Comparison of ENCODE assay signal across 27 mouse cellular contexts in genomic region chr8:76748471-76748870, GRCm38 (mm10).
A peak's percentile ranks its signal among the peaks of the same experiment; 100 is the strongest.
DNase-seq lines count a peak whose midpoint lies in the region; TF ChIP-seq lines count a peak whose summit lies in the region.
"Had no signal": no experiment of that assay in that cellular context is flagged by ENCODE, and none has a peak within 500 bp of the region (broad histone marks: within the 10 kb centered on the region; RNA-seq: fewer than 3 reads in every experiment).

No protein-coding gene starts in this region.

- no peak overlapping the region for H3K4me3 ChIP-seq in heart, adult 2 months
- H3K4me3 ChIP-seq: embryonic facial prominence, embryonic 15.5 days; gastrocnemius, adult 2 months; heart, embryonic 10.5 days; heart, embryonic 13.5 days; hindbrain, embryonic 12.5 days; intestine, embryonic 15.5 days had no signal

- no peaks in the 10 kb centered on the region for H3K36me3 ChIP-seq in heart, adult 2 months (ENCODE audit: control insufficient read depth, insufficient read depth, low read length)
- H3K36me3 ChIP-seq: embryonic facial prominence, embryonic 15.5 days; G1E; heart, embryonic 10.5 days; heart, embryonic 13.5 days; hindbrain, embryonic 12.5 days; intestine, embryonic 15.5 days had no signal

- DNase-seq in embryo, embryonic 10 days (ENCODE audit: low spot score): peak; percentile 28
- no peak for DNase-seq in embryo, embryonic 11 days
- peak; percentile 8 for DNase-seq in 3T3-L1 (ENCODE audit: low read depth, low spot score)
- DNase-seq in embryo, embryonic 9.5 days (ENCODE audit: extremely low spot score): peak; percentile 6
- DNase-seq in retina, postnatal 1 day: peak; percentile 52
- no peak for DNase-seq in heart, adult 2 months
- no peak for DNase-seq in spleen, postnatal 14 days (ENCODE audit: low spot score in 2 of 2)
- DNase-seq: adrenal gland, adult 2 months; adrenal gland, postnatal 14 days; B cell, adult 2 months; cerebellum, adult 11-12 months; cerebellum, adult 9-10 months; cerebellum, postnatal 25 days; forebrain, postnatal 0 days; gastrocnemius, adult 2 months; gastrocnemius, postnatal 14 days; heart, adult 11 months; heart, postnatal 14 days; heart, postnatal 4 days; kidney, adult 11 months had no signal

- H3K27ac ChIP-seq in heart, adult 2 months: no peak overlapping the region
- H3K27ac ChIP-seq: embryonic facial prominence, embryonic 15.5 days; gastrocnemius, adult 2 months; heart, embryonic 10.5 days; heart, embryonic 13.5 days; hindbrain, embryonic 12.5 days; intestine, embryonic 15.5 days had no signal

- intact Hi-C loops in heart, adult 2 months (cut with DNase I): no loop called here

- H3K27me3 ChIP-seq in heart, adult 2 months (ENCODE audit: control insufficient read depth, insufficient read depth, low read length): no peaks in the 10 kb centered on the region
- H3K27me3 ChIP-seq: CH12.LX; embryonic facial prominence, embryonic 15.5 days; heart, embryonic 13.5 days; hindbrain, embryonic 12.5 days; intestine, embryonic 15.5 days had no signal

- H3K4me1 ChIP-seq in heart, adult 2 months (ENCODE audit: control insufficient read depth, insufficient read depth, low read length): no peaks in the 10 kb centered on the region
- H3K4me1 ChIP-seq: embryonic facial prominence, embryonic 15.5 days; heart, embryonic 10.5 days; heart, embryonic 13.5 days; hindbrain, embryonic 12.5 days; intestine, embryonic 15.5 days had no signal

- H3K79me2 ChIP-seq in heart, adult 2 months (replicated peaks; ENCODE audit: control insufficient read depth, insufficient read depth, low read length): no peaks in the 10 kb centered on the region

- TF ChIP-seq POLR2A in heart, adult 2 months (IDR thresholded peaks at IDR 0.05; ENCODE audit: insufficient read depth, low read depth, low read length): no peak

- TF ChIP-seq CTCF in heart, adult 2 months (IDR thresholded peaks at IDR 0.05): no peak

- H3K9ac ChIP-seq in heart, adult 2 months (ENCODE audit: low read depth, low read length): no peak overlapping the region
- H3K9ac ChIP-seq: embryonic facial prominence, embryonic 15.5 days; forebrain, postnatal 0 days; heart, embryonic 13.5 days; hindbrain, embryonic 12.5 days; intestine, embryonic 15.5 days had no signal

- 53% methylated on average over 1 of the region's 1 CpGs for WGBS in heart, adult 2 months

- no peak for TF ChIP-seq EP300 in heart, adult 2 months (IDR thresholded peaks at IDR 0.05; ENCODE audit: insufficient read depth, low read depth, low read length)

Comparison
In these comparisons a context has a peak if more than half of its experiments do, and no peak if none do; other contexts are left out.
1. DNase-seq: peak in embryo, embryonic 10 days (single experiment), 3T3-L1 (single experiment), embryo, embryonic 9.5 days (single experiment) and retina, postnatal 1 day (single experiment); none in embryo, embryonic 11 days (single experiment), heart, adult 2 months (0 of 2) and spleen, postnatal 14 days (0 of 2).